Mouse (Mus musculus): ENCODE data around the gene Cfap44.

- TF ChIP-seq CTCF (IDR thresholded peaks at IDR 0.05), result no peak
- no peak for TF ChIP-seq EP300 (IDR thresholded peaks at IDR 0.05)
Observed at GRCm38 (mm10) chr16:44491051-44491450, 96.5 kb downstream of the Cfap44 start.
